Mouse (Mus musculus): ENCODE measurements around the gene Slc18a3.

Slc18a3 gene

DNA sequence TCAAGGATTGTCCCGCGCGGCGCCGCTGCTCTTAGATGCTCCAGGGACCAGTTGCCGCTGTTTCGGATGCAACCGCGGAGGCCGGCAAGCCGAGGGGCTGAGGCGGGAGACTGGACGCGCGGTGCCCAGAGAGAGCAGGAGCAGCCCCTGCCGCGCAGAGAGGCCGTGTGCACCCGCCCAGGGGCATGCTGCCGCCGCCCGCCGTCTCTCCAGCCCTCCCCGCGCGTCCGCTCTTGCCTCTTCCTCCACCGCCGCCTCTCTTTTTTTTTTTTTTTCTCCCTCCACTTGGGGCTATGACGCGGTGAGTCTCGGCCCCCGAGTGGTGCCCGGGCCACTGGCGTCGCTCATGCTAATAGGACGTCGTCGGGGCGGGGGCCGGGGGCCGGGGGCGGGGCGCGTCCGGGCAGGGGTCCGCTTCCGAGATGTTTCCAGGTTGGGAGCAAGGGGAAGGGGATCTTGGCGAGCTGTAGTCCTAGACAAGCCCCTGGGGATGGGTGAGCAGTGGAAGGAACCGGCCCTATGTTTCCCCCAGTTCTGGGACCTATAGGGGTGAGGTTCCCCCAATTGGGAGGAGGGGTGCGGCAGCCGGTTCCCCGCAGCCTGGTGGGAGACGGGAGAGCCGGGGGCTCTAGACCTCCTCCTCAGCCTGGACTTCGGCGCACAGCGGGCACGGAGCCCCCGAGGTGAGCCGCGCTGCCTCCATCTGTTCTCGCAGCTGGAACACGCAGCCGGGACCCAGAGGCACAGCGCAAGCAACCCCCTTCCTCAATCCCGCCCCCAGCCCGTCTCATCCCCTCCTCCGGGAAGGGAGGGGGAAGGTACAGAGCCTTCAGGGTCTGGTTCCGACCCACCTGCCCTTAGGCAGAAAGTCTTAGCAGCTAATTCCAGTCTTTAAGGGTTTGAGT lies at the start of gene Slc18a3:
Gene Slc18a3 (minus strand): TSS at position 250 of the 905 bp plus-strand sequence.
- DNase-seq (ENCODE audit: low spot score), result no peak

DNA sequence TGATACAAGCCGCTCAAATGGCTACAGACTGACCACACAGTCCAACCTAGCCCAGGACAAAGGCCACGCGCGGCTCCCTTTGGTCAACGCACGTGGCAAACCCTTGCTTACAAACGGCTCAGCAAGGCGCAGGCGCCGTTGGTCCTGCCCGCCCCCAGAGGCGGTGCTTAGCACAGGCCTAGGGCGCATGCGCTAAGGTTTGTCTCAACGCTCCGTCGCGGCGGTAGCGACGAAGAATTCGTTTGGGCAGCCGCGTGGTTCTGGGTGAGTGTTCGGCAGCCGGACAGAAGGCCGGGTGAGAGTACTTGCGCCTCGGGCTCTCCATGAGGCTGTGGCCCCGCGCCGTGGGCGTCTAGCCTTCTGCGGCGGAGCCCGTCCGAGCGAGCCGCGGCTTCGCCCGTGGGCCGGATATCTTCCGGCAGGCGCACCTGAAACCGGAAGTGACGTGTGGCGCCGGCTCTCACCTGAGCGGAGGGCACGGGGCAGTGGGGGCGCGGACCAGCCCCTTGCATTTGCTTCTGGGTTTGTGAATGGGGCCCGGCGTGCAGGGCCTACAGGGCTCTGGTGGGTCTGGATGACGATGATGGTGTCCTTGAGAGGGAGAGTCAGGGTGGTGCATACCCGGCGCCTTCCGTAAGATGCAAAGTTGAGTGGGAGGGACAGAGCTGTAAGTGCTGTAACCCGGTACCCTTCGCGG lies 48.8 kb upstream of the Slc18a3 start, which contains the start of gene Ercc6:
Gene Ercc6 (plus strand): TSS at position 186 of the 697 bp plus-strand sequence.
- DNase-seq (ENCODE audit: low spot score), result peak; percentile 95

DNA sequence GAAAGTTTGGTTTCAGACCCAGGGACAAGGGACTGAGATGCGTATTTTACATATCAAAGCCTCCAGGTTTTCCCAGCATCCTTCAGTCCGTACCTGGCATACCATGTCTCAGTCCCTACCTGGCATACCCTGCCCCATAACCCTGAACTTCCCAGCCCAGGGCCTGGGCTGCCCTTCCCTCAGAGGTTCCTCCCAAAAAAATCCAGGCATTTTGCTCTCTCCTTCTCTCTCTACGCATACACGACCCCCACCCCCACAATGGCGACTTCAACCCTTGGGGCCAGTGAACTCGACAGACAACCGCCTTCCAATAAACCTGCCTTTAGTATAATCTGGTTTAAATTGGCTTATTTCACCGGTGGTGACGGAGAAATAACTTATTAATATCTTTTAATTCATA lies 48.3 kb upstream of the Slc18a3 start:
- DNase-seq (ENCODE audit: low spot score), result peak; percentile 29

DNA sequence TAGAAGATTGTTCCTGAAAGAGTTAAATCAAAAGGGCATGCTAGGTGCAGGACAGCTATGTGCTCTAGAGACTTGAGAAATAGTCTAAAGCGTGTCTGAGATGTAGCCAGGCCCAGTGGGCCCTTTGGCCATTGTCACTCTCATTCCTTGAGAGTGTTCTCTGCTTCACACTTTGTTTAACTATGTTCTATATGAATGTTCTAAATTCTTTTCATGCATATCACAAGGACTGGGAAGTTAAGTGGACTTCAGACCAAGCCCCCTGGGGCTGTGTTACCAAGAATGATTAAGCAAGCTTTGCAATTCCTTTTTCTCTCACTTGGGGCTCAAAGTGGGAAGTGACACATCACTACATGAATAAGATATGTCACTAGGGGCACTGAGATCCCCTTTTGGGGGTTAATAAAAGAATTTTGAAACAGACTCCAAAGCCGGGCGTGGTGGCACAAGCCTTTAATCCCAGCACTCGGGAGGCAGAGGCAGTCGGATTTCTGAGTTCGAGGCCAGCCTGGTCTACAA lies 44.9 kb upstream of the Slc18a3 start:
- DNase-seq (ENCODE audit: low spot score), result no peak

DNA sequence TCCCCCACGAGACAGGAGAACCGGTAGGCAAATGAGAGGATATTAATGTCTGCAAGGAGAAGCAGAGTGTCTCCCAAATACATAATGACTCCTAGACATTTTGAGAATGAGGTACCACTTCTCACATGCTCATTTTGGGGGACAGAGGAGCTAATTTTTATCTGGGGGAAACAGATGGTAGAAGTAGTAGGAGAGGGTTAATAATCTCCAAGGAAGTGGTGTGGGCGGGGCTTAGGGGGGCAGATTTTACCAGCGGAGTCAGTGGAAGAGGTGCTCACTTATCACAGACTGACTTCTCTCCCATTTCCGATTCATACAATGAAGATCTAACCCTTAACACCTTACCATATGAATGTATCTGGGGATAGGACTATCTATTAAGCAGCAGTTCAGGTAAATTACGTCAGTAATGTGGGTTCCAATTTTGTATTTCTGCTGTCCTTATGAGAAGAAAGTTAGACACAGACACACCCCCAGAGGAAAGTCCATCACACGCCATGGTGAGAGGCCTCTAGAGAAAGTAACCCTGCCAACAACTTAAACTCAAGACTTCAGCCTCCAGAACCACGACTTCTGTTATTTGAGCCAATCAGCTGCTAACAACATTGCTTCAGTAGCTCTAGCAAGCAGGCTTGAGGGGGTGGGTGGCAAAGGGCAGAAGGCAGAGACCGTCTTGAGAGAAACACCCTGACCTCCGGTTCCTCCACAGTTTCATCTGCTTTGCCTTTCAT lies 43.6 kb upstream of the Slc18a3 start:
- no peak for DNase-seq (ENCODE audit: low spot score)

DNA sequence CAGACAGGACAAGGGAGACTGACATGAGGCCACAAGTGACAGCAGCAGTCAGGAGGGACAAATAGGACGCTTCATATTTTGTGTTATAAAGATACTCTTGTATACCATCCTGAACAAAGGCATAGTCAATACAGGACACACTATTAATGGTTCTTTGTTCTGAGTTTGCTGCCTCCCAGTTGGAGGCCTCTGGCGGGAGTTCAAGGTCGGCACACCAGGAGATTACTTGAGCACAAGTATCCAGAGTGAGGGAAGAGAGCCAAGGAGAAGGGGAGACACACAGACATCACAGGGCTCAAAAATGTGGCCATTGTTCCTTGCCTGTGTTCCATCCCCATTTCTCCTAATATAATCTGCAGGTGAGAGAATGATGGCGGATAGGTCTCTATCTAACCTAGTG lies 42.6 kb upstream of the Slc18a3 start:
- peak; percentile 78 for DNase-seq (ENCODE audit: low spot score)

DNA sequence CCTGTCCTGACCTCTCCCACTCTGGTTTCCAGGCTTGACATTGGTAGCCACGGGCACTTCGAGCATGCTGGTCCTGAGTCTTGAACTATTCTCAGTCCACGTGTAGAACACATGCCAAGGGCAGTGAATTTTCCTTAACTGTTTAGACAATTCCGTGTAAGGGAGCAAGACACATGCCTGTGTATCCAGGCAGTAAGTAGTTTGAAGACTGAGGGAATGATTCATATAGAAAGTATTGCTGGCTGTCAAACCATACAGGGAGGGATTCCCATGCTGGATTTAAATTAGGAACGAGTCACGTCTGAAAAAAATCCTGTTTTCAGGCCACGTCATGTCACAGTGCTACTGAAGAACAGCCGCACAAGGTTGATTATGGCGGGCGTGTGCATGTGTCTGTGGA lies 41.7 kb upstream of the Slc18a3 start:
- DNase-seq (ENCODE audit: low spot score), result no peak

DNA sequence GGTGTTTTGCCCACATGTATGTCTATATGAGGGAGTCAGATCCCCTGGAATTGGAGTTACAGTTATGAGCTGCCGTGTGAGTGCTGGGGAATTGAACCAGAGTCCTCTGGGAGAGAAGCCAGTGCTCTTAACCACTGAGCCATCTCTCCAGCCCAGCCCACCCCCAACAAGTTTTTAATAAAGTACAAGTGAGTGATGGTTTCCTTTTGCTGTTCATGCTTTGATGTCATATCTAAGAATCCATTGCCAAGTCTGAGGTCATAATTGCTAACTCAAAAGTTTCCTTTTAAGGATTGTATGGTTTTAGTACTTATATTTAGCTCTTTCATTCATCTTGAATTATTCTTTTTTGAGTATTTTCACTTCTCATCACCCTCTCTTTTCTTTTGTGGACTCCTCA lies 39.2 kb upstream of the Slc18a3 start:
- no peak for DNase-seq (ENCODE audit: low spot score)

DNA sequence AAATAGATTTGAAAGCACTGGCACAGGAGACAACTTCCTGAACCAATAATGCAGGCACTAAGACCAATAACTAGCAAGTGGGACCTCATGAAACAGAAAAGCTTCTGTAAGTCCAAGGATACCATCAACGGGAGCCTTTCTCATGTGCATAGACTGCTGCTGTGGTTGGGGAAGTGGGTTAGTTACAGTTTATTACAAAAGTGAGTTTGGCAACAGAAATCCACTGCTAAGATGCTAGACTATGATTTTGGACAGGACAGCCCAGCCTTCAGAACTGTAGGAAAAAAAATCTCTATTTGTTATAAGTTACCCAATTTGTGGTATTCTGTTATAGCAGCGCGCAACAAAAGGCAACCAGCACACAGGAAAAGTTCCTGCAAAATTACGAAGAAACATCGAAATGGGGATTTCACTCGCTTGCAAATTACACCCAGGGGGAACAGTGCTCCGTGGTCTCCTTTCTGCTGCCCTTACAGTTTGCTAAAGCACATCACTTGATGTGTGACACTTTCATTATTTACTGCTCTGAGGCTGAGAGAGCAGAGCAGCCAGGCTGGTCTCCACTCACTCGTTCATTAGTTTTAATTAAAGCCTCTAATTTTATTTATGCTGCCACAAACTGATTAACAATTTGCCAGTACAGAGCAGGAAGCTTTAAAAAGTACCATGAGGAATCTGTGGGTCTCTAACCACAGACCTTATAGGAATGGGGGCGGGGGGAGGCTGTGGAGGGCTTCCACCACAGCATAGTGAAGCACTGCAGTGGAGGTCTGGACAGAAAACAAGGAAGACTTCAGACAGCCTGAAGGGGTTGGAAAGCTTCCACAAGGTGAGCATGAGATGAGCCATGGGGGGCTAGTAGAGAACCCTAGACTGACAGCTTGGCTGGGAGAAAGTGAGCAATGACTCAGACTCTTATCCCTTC lies 38.4 kb upstream of the Slc18a3 start:
- no peak for DNase-seq (ENCODE audit: low spot score)

DNA sequence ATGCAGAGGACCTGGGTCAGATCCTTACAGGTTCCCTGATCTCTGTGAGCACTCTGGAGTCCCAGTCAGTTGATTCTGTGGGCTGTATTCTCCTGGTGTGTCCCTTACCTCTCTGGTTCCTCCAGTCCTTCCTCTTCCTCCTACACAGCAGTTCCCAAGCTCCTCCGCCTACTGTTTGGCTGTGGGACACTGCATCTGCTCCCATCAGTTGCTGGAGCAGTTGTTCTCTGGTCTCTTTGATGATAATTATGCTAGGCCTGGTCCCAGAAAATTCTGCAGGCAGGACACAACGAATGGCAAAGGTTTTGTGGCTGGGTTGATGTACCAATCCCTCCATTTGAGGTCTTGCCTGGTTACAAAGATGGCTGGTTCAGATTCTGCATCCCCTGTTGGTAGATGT lies 36.7 kb upstream of the Slc18a3 start:
- no peak for DNase-seq (ENCODE audit: low spot score)

DNA sequence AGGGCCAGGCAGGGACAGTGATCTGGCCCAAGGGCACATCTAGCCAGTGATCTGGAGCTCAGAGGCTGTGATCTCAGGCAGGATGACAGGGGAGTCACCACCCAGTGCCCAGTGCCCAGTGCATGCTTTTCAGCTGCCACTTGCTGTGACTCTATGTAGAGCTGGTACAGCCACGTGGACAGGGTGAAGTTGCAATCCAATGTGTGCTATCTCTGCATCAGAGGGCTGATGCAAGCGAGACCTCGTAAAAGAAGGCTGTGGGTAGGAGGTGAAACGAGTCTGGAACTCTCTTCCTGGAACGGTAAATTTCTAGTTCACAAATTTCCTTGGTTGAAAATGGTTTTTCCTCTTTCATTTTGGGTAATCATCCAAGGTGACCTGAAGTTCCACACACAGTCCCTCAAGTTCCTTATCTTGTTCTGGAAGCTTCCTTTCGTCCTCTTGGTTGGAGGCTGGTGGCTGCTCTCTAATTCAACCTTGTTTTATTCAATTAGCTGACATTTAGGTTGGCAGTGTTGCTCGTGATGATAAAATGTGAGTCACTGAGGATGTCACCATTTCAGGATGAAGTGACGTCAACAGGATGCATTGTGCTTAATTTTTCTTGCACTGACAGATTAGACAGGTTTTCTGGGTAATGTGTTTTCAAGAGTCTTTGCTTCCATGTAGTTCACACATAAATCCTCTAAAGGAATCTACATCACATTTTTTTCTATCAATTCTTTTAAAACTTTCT lies 31.6 kb upstream of the Slc18a3 start:
- no peak for DNase-seq (ENCODE audit: low spot score)

DNA sequence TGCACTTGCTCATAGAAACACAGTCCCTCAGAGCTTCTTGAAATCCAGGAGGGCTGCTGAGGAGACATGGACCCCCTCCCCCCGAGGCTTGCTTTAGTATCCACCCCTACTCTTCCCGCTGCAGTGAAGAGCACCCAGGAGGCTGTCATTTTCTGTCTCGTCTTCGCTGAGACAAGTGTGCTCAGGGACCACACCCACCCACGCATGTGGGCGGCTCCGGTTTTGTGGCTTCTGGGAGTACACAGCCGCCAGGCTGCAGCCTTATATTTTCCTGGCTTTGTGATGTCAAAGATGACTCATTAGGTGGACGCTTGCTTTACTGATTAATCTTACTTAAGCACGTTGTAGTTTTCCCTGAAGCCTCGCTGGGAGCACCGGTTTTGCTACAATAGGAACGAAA lies 27.9 kb upstream of the Slc18a3 start:
- DNase-seq (ENCODE audit: low spot score), result no peak

DNA sequence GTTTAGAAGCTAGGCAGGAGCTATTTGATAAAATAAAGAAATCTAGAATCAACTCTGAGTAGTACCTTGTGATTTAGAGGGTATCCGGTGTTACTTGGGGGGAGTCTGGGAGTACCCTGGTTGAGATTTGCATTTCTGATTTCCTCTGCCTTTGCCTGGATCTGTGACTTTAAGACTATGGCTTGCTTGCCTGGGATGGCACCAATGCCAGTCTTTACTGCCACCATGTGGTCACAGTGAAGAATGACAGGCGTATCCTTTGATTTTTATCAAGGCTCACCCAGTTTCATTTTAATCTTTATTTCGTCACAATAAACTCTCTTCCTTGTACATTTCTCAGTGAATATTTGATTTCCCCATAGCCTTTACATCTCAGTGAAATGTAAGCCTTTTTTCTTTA lies 17.4 kb upstream of the Slc18a3 start:
- no peak for DNase-seq (ENCODE audit: low spot score)

DNA sequence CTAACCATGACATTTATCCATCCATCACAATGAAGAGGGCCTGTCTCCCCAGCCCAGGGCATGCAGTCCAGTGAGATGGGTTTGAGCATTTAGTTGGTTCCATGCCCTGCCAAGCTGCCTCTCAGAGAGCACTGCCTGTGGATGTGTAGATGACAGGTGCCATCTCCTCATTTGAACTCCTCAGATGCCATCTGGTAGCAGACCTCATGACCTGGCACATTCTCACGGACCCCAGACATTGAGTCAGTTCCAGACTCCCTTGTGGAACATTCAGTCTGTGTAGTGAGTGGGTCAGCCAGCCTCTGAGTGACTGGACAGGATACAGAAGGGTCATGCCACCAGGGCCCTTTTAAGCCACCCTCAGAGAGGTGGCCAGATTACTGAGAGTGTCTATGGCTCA lies 12.9 kb upstream of the Slc18a3 start:
- no peak for DNase-seq (ENCODE audit: low spot score)

DNA sequence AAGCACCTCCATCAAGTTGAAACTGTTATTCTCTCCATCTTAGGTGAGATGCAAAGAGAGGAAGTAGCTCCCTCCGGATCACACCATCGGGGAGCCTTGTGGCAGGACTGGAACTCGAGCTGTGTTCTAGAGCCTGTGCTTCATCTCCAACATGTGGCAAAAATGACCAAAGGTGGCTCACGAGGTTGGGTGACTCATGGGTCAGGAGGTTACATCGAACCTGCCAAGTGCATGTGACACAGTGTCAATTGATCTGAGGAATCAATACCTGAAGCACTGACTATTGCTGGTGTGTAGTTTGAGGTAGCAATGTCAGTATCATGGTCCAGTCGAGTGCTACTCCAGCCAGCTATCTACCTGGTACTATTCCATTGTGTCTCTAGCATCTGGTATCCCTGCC lies 11.9 kb upstream of the Slc18a3 start:
- no peak for DNase-seq (ENCODE audit: low spot score)

DNA sequence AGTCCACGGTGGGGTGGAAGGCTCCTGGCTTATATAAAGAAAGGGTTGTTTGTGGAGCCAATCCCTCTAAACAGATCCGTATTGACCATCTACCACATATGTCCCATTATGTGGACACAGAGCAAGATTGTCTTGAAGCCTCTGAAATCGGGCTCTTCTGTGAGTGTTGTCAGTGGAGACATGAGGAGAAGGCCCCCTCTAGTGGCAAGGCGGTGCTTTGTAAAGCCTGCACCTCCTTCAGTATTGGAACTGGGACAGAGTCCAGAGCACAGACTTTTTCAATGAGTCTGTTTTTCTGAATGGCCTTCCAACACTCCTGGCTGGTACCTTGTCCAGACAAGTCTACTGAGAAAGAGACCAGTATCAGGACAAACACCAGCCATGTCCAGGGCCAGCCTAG lies 8.3 kb upstream of the Slc18a3 start:
- DNase-seq (ENCODE audit: low spot score), result no peak

DNA sequence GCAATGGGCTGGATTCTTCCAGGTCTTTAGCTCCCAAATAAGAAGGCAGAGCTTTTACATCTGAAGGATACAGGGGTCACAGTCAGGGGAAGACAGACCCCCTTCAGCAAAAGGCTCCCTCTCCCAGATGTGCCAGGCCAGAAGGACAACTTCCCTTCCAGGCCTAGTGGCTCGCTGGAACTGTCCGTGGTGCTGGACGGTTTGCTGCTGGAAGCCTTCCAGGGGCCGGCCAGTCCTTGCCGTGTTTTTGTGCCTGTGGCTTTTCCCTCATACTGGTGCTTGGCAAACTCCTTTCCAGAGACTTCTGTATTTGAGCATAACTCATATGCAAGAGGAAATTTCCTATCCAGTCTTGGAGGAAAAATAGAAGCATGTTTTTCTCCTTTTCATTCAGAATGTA lies 3.0 kb upstream of the Slc18a3 start:
- DNase-seq (ENCODE audit: low spot score), result peak; percentile 19

DNA sequence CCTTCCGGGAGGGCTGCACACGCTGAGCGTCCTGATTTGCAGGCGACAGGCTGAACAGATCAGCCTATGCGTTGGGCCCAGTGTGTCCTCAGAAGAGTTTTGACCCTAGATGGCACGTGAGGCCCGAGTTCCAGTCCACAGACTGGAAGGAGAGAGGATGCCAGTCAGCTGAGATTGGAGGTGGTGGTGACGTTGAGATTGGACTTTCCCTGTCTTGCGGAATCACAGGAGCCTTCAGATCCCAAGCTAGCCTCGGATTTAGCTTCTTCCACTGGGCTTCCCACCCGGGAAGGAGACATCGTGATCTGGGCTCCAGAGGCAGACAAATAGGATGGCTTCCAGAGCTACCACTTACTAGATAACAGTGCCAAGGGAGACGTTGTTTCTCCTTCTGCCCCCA lies 1.2 kb upstream of the Slc18a3 start, which contains the start of gene Chat:
Gene Chat (minus strand): TSS at position 101 of the 400 bp plus-strand sequence.
- DNase-seq (ENCODE audit: low spot score), result no peak

DNA sequence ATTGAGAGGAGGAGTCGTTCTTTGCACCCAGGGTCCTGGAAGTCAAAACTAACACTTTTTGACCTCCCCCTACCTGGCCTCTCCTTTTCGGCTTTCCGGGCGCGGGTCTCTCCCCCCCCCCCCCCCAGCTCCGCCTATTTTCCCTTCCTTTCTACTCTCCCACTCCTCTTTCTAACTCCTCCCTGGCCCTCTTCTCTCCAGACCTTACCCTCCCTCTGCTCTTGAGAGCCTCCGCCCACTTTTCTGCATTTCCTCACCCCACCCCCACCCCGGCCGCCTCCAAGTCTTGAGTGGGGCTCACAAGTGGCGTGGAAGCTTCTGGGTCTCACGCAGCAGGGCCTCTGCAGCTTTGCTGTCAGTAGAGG lies 838 bp upstream of the Slc18a3 start:
- no peak for DNase-seq (ENCODE audit: low spot score)

DNA sequence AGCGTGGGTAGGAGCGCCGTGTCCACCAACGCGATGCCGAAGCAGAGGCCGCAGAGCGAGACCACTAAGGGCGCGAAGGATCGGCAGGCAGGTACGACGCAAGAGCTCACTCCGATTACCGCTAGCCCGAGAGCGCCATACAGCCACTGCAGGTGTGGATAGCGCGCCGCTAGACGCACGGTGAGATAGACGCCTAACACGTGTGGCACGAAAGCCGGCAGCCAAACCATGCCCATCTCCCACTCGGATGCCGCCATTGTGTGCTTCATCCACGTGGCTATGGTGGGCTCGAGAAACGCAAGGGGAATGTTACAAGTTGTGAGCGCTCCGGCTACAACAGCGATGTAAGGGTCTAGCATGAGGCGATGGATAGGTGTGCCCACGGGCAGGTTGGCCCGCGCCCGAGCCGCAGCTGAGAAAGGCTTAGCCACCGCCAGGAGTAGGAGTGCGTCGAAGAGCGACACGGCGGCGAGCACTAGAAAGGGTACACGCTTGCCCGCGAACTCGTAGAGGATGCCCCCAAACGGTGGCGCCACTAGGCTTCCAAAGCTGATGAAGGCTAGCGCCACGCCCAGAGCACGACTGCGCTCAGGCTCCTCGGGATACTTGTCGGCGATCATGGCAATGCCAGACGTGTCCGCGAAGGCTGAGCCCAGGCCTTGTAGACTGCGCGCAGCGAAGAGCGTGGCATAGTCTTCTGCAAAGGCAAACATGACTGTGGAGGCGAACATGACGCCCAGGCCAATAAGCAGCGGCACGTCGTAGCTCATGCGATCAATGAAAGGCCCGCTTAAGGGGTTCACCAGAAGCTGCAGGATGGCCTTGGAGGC lies 1.2 kb downstream of the Slc18a3 start:
- DNase-seq (ENCODE audit: low spot score), result no peak

Measured in testis, postnatal 14 days (tissue).